29 mouse cellular contexts compared by ENCODE assay signal in genomic region chr4:111901473-111901872, GRCm38 (mm10). TPM values are rescaled to one million over a fixed set of nuclear protein-coding genes. Genes with fewer than 3 reads are reported as not detected.
DNase-seq lines count a peak whose midpoint lies in the region; ATAC-seq and TF ChIP-seq lines count a peak whose summit lies in the region.
"Had no signal": no experiment of that assay in that cellular context is flagged by ENCODE, and none has a peak within 500 bp of the region (broad histone marks: within the 10 kb centered on the region; RNA-seq: fewer than 3 reads in every experiment).

No protein-coding gene starts in this region.

- no peaks in the 10 kb centered on the region for H3K36me3 ChIP-seq in intestine, postnatal 0 days (ENCODE audit: control insufficient read depth, insufficient read depth)
- H3K36me3 ChIP-seq in stomach, embryonic 14.5 days (ENCODE audit: control insufficient read depth, insufficient read depth, low read length), result no peaks in the 10 kb centered on the region
- no peaks in the 10 kb centered on the region for H3K36me3 ChIP-seq in stomach, postnatal 0 days (ENCODE audit: control insufficient read depth, insufficient read depth, low read length)
- H3K36me3 ChIP-seq in forebrain, embryonic 15.5 days, result no peaks in the 10 kb centered on the region
- H3K36me3 ChIP-seq in hindbrain, embryonic 13.5 days, result no peaks in the 10 kb centered on the region
- H3K36me3 ChIP-seq in thymus, adult 2 months (ENCODE audit: control insufficient read depth, insufficient read depth, low read length), result no peaks in the 10 kb centered on the region
- H3K36me3 ChIP-seq: embryonic facial prominence, embryonic 13.5 days; forebrain, embryonic 10.5 days; heart, embryonic 10.5 days; heart, embryonic 13.5 days; hindbrain, embryonic 15.5 days had no signal

- TF ChIP-seq EP300 in stomach, postnatal 0 days (optimal IDR thresholded peaks at IDR 0.05), result no peak

- no peak for TF ChIP-seq POLR2A in thymus, adult 2 months (IDR thresholded peaks at IDR 0.05; ENCODE audit: control insufficient read depth, extremely low read depth, insufficient read depth, low read length, poor library complexity)

- H3K9ac ChIP-seq in intestine, postnatal 0 days (ENCODE audit: low read depth, low read length), result no peak overlapping the region
- no peak overlapping the region for H3K9ac ChIP-seq in stomach, embryonic 14.5 days (replicated peaks; ENCODE audit: low read depth, low read length)
- no peak overlapping the region for H3K9ac ChIP-seq in stomach, postnatal 0 days (ENCODE audit: low read length)
- no peak overlapping the region for H3K9ac ChIP-seq in forebrain, embryonic 15.5 days (replicated peaks)
- H3K9ac ChIP-seq in hindbrain, embryonic 13.5 days, result no peak overlapping the region
- H3K9ac ChIP-seq: embryonic facial prominence, embryonic 13.5 days; forebrain, embryonic 13.5 days; forebrain, postnatal 0 days; heart, embryonic 13.5 days; hindbrain, embryonic 15.5 days had no signal

- DNase-seq in urinary bladder, postnatal 14 days (ENCODE audit: low spot score), result peak; percentile 60
- DNase-seq in urinary bladder, postnatal 10 days (ENCODE audit: low spot score), result no peak
- DNase-seq in stomach, postnatal 0 days (ENCODE audit: low spot score), result peak; percentile 29
- DNase-seq in thymus, adult 2 months, result no peak
- DNase-seq: adrenal gland, adult 2 months; adrenal gland, postnatal 14 days; cerebellum, adult 11 months; cerebellum, adult 2 months; cerebellum, postnatal 10 days; forebrain, postnatal 0 days; gastrocnemius, postnatal 25 days; heart, adult 18-20 months; heart, postnatal 14 days; heart, postnatal 4 days had no signal

- H3K9me3 ChIP-seq in intestine, postnatal 0 days (ENCODE audit: control insufficient read depth), result no peaks in the 10 kb centered on the region
- no peaks in the 10 kb centered on the region for H3K9me3 ChIP-seq in stomach, embryonic 14.5 days (ENCODE audit: control insufficient read depth, low read depth, low read length)
- no peaks in the 10 kb centered on the region for H3K9me3 ChIP-seq in stomach, postnatal 0 days (ENCODE audit: control insufficient read depth, low read length)
- no peaks in the 10 kb centered on the region for H3K9me3 ChIP-seq in forebrain, embryonic 15.5 days
- H3K9me3 ChIP-seq in hindbrain, embryonic 13.5 days, result no peaks in the 10 kb centered on the region
- H3K9me3 ChIP-seq: embryonic facial prominence, embryonic 13.5 days; forebrain, embryonic 10.5 days; forebrain, embryonic 13.5 days; heart, embryonic 10.5 days; heart, embryonic 13.5 days; hindbrain, embryonic 15.5 days had no signal

- peak; percentile 72 for ATAC-seq in intestine, postnatal 0 days
- ATAC-seq in stomach, embryonic 14.5 days (ENCODE audit: insufficient number of reproducible peaks, insufficient read depth, low FRiP score, low read depth), result peak; percentile 44; the same call in 1 of the 2 replicates
- ATAC-seq in stomach, postnatal 0 days (ENCODE audit: low FRiP score, low TSS enrichment), result peak; percentile 91
- ATAC-seq in forebrain, embryonic 15.5 days (replicated peaks), result no peak
- no peak for ATAC-seq in hindbrain, embryonic 13.5 days (ENCODE audit: low FRiP score)
- ATAC-seq: CD4-positive, CD25-positive, alpha-beta regulatory T cell, adult 4 months; forebrain, embryonic 13.5 days; forebrain, postnatal 0 days had no signal

- TF ChIP-seq CTCF in intestine, postnatal 0 days (IDR thresholded peaks at IDR 0.05; ENCODE audit: low read depth), result no peak
- TF ChIP-seq CTCF in stomach, postnatal 0 days (IDR thresholded peaks at IDR 0.05; ENCODE audit: low read depth), result no peak
- no peak for TF ChIP-seq CTCF in thymus, adult 2 months (IDR thresholded peaks at IDR 0.05; ENCODE audit: borderline replicate concordance, control insufficient read depth, extremely low read depth, insufficient read depth, low read length, poor library complexity)

- H3K27ac ChIP-seq in intestine, postnatal 0 days (ENCODE audit: low read depth, low read length), result no peak overlapping the region
- H3K27ac ChIP-seq in stomach, embryonic 14.5 days (ENCODE audit: low read length), result no peak overlapping the region
- H3K27ac ChIP-seq in stomach, postnatal 0 days (replicated peaks), result peak overlapping the region; percentile 30; the same call in 1 of the 2 replicates
- H3K27ac ChIP-seq in forebrain, embryonic 15.5 days (replicated peaks), result no peak overlapping the region
- H3K27ac ChIP-seq in hindbrain, embryonic 13.5 days, result no peak overlapping the region
- H3K27ac ChIP-seq in thymus, adult 2 months (ENCODE audit: control insufficient read depth, insufficient read depth, low read length), result no peak overlapping the region
- H3K27ac ChIP-seq: embryonic facial prominence, embryonic 13.5 days; forebrain, embryonic 10.5 days; forebrain, embryonic 13.5 days; heart, embryonic 10.5 days; heart, embryonic 13.5 days; hindbrain, embryonic 15.5 days had no signal

- whole genome bisulfite sequencing in intestine, postnatal 0 days, result 55% methylated on average over 1 of the region's 1 CpGs
- 87% methylated on average over 1 of the region's 1 CpGs for WGBS in stomach, embryonic 14.5 days
- WGBS in stomach, postnatal 0 days, result 73% methylated on average over 1 of the region's 1 CpGs
- 66% methylated on average over 1 of the region's 1 CpGs for WGBS in forebrain, embryonic 15.5 days
- 69% methylated on average over 1 of the region's 1 CpGs for WGBS in hindbrain, embryonic 13.5 days
- 100% methylated on average over 1 of the region's 1 CpGs for WGBS in thymus, adult 2 months

- H3K4me1 ChIP-seq in intestine, postnatal 0 days (replicated peaks; ENCODE audit: control insufficient read depth, insufficient read depth, low read length), result peaks cover 4% of the 10 kb centered on the region; the same call in 1 of the 2 replicates
- H3K4me1 ChIP-seq in stomach, embryonic 14.5 days (ENCODE audit: control insufficient read depth, insufficient read depth, low read length), result no peaks in the 10 kb centered on the region
- no peaks in the 10 kb centered on the region for H3K4me1 ChIP-seq in stomach, postnatal 0 days (replicated peaks; ENCODE audit: control insufficient read depth, insufficient read depth)
- H3K4me1 ChIP-seq in forebrain, embryonic 15.5 days, result no peaks in the 10 kb centered on the region
- H3K4me1 ChIP-seq in hindbrain, embryonic 13.5 days (replicated peaks), result no peaks in the 10 kb centered on the region
- H3K4me1 ChIP-seq in thymus, adult 2 months (replicated peaks; ENCODE audit: control insufficient read depth, insufficient read depth, low read length), result peaks cover 3% of the 10 kb centered on the region; the same call in 1 of the 2 replicates
- H3K4me1 ChIP-seq: embryonic facial prominence, embryonic 13.5 days; forebrain, embryonic 10.5 days; forebrain, embryonic 13.5 days; heart, embryonic 10.5 days; heart, embryonic 13.5 days; hindbrain, embryonic 15.5 days had no signal

- H3K4me2 ChIP-seq in intestine, postnatal 0 days (replicated peaks; ENCODE audit: low read depth), result no peak overlapping the region
- H3K4me2 ChIP-seq in stomach, embryonic 14.5 days (replicated peaks; ENCODE audit: low read depth, low read length), result no peak overlapping the region
- H3K4me2 ChIP-seq in stomach, postnatal 0 days (replicated peaks; ENCODE audit: low read depth), result no peak overlapping the region
- no peak overlapping the region for H3K4me2 ChIP-seq in forebrain, embryonic 15.5 days (replicated peaks)
- H3K4me2 ChIP-seq in hindbrain, embryonic 13.5 days, result no peak overlapping the region
- H3K4me2 ChIP-seq: embryonic facial prominence, embryonic 13.5 days; forebrain, embryonic 13.5 days; heart, embryonic 13.5 days; hindbrain, embryonic 15.5 days had no signal

- H3K4me3 ChIP-seq in intestine, postnatal 0 days (ENCODE audit: low read depth, low read length), result no peak overlapping the region
- H3K4me3 ChIP-seq in stomach, embryonic 14.5 days (ENCODE audit: low read depth, low read length), result no peak overlapping the region
- H3K4me3 ChIP-seq in stomach, postnatal 0 days (ENCODE audit: low read depth, low read length), result no peak overlapping the region
- no peak overlapping the region for H3K4me3 ChIP-seq in forebrain, embryonic 15.5 days
- no peak overlapping the region for H3K4me3 ChIP-seq in hindbrain, embryonic 13.5 days
- no peak overlapping the region for H3K4me3 ChIP-seq in thymus, adult 2 months (ENCODE audit: control insufficient read depth, insufficient read depth, low read length)
- H3K4me3 ChIP-seq: embryonic facial prominence, embryonic 13.5 days; forebrain, embryonic 10.5 days; forebrain, embryonic 13.5 days; heart, embryonic 10.5 days; heart, embryonic 13.5 days; hindbrain, embryonic 15.5 days had no signal

- no peaks in the 10 kb centered on the region for H3K27me3 ChIP-seq in intestine, postnatal 0 days (replicated peaks; ENCODE audit: control insufficient read depth, insufficient read depth, low read length)
- H3K27me3 ChIP-seq in stomach, embryonic 14.5 days (ENCODE audit: control insufficient read depth, insufficient read depth, low read length), result no peaks in the 10 kb centered on the region
- no peaks in the 10 kb centered on the region for H3K27me3 ChIP-seq in stomach, postnatal 0 days (ENCODE audit: control insufficient read depth, insufficient read depth, low read length)
- no peaks in the 10 kb centered on the region for H3K27me3 ChIP-seq in forebrain, embryonic 15.5 days
- no peaks in the 10 kb centered on the region for H3K27me3 ChIP-seq in hindbrain, embryonic 13.5 days
- no peaks in the 10 kb centered on the region for H3K27me3 ChIP-seq in thymus, adult 2 months (ENCODE audit: control insufficient read depth, insufficient read depth, low read length)
- H3K27me3 ChIP-seq: embryonic facial prominence, embryonic 13.5 days; forebrain, embryonic 13.5 days; heart, embryonic 13.5 days; hindbrain, embryonic 15.5 days had no signal

RNA-seq across cellular contexts. Expression of gene Slc5a9, which starts 1.2 kb away (rescaled TPM):
- 10.2 and 12.0 TPM in 2 replicates for polyA plus RNA-seq in intestine, postnatal 0 days (2015; fragmentation: Nextera tagmentation; extraction: Ambion mirVana)
- polyA plus RNA-seq in stomach, embryonic 14.5 days (2014; fragmentation: Nextera tagmentation; extraction: Ambion mirVana), result 2.5 and 3.6 TPM in 2 replicates
- polyA plus RNA-seq in stomach, postnatal 0 days (2015; fragmentation: Nextera tagmentation; extraction: Ambion mirVana), result 12.2 and 15.4 TPM in 2 replicates
- polyA plus RNA-seq in forebrain, embryonic 15.5 days (2015; fragmentation: Nextera tagmentation; extraction: Ambion mirVana), result not detected in 2 replicates
- polyA plus RNA-seq in hindbrain, embryonic 13.5 days (2015; fragmentation: Nextera tagmentation; extraction: Ambion mirVana), result not detected in 2 replicates
- 20.8 and 104 TPM in 2 replicates for polyA plus RNA-seq in thymus, adult 2 months (2012; rRNA removed)
- polyA plus RNA-seq: adrenal gland, adult 2 months; C2C12; CD4-positive, CD25-positive, alpha-beta regulatory T cell, adult 4 months; cerebellum, adult 2 months; forebrain, embryonic 10.5 days; forebrain, embryonic 13.5 days; frontal cortex, adult 2 months; hindbrain, embryonic 11.5 days had no signal

RNA-seq across cellular contexts. Expression of gene Skint8, which starts 17.7 kb away (rescaled TPM):
- polyA plus RNA-seq in intestine, postnatal 0 days (2015; fragmentation: Nextera tagmentation; extraction: Ambion mirVana), result not detected in 2 replicates
- 0.14 and 0.16 TPM in 2 replicates for polyA plus RNA-seq in stomach, embryonic 14.5 days (2014; fragmentation: Nextera tagmentation; extraction: Ambion mirVana)
- polyA plus RNA-seq in stomach, postnatal 0 days (2015; fragmentation: Nextera tagmentation; extraction: Ambion mirVana), result 1.2 and 1.6 TPM in 2 replicates
- polyA plus RNA-seq in forebrain, embryonic 15.5 days (2015; fragmentation: Nextera tagmentation; extraction: Ambion mirVana), result not detected in 2 replicates
- not detected in 2 replicates for polyA plus RNA-seq in hindbrain, embryonic 13.5 days (2015; fragmentation: Nextera tagmentation; extraction: Ambion mirVana)
- 0.92 and 2.1 TPM in 2 replicates for polyA plus RNA-seq in thymus, adult 2 months (2012; rRNA removed)
- polyA plus RNA-seq: adrenal gland, adult 2 months; C2C12; CD4-positive, CD25-positive, alpha-beta regulatory T cell, adult 4 months; cerebellum, adult 2 months; embryonic facial prominence, embryonic 13.5 days; forebrain, embryonic 10.5 days; forebrain, embryonic 13.5 days; forebrain, postnatal 0 days; frontal cortex, adult 2 months; gonadal fat pad, adult 2 months; heart, embryonic 10.5 days; heart, embryonic 13.5 days; hindbrain, embryonic 11.5 days; hindbrain, embryonic 15.5 days had no signal

Comparison
In these comparisons a context has a peak if more than half of its experiments do, and no peak if none do; other contexts are left out.
1. DNase-seq: peak in urinary bladder, postnatal 14 days (single experiment) and stomach, postnatal 0 days (single experiment); none in urinary bladder, postnatal 10 days (single experiment) and thymus, adult 2 months (single experiment).
2. ATAC-seq: peak in intestine, postnatal 0 days (single experiment), stomach, embryonic 14.5 days (single experiment) and stomach, postnatal 0 days (single experiment); none in forebrain, embryonic 15.5 days (single experiment) and hindbrain, embryonic 13.5 days (single experiment).